Mouse (Mus musculus) neural tube, embryonic 12.5 days (tissue): Measurements from ENCODE around the gene Rbpjl. TPM values are rescaled to one million over a fixed set of nuclear protein-coding genes. Genes with fewer than 3 reads are reported as not detected.

Source experiments
- ATAC-seq: fragments of 200-750 bp; cut with Nextera tagmentation; 2 replicates; pipeline ENCODE4 v1.8.0; 2017; ENCODE audit warnings: low read depth, mild to moderate bottlenecking, moderate TSS enrichment, moderate library complexity; ENCODE audit not compliant: low FRiP score
- H3K27ac ChIP-seq: fragments of 300-500 bp; sonication (generic); 2 replicates; pipeline ENCODE4 v1.5.1; 2016
- H3K27me3 ChIP-seq: fragments of 300-500 bp; sonication (generic); replicated peaks from 2 replicates; pipeline ENCODE4 v1.6.1; 2016; ENCODE audit warnings: mild to moderate bottlenecking
- H3K36me3 ChIP-seq: fragments of 300-500 bp; sonication (generic); 2 replicates; pipeline ENCODE4 v1.6.1; 2016; ENCODE audit warnings: mild to moderate bottlenecking
- H3K4me1 ChIP-seq: fragments of 300-500 bp; sonication (generic); 2 replicates; pipeline ENCODE4 v1.6.1; 2016
- H3K4me2 ChIP-seq: fragments of 300-500 bp; sonication (generic); replicated peaks from 2 replicates; pipeline ENCODE4 v1.6.1; 2016; ENCODE audit warnings: mild to moderate bottlenecking
- H3K4me3 ChIP-seq: fragments of 300-500 bp; sonication (generic); 2 replicates; pipeline ENCODE4 v1.5.1; 2016
- H3K9ac ChIP-seq: fragments of 300-500 bp; sonication (generic); 2 replicates; pipeline ENCODE4 v1.6.1; 2016; ENCODE audit warnings: mild to moderate bottlenecking
- H3K9me3 ChIP-seq: fragments of 300-500 bp; sonication (generic); 2 replicates; pipeline ENCODE4 v1.6.1; 2016; ENCODE audit warnings: mild to moderate bottlenecking
- WGBS: fragments of 180-500 bp; shearing (Covaris S2); methylation state at CpG from one replicate; pipeline ENCODE4 v1.1.7; 2016; 5-methylcytosine and 5-hydroxymethylcytosine counted together
- polyA plus RNA-seq: library from polyadenylated mRNA; unstranded; fragments of >200 nt; fragmentation: Nextera tagmentation; extraction: Ambion mirVana; gene quantifications from 2 replicates; pipeline ENCODE4 v1.2.1, GENCODE M21; 2016

The Rbpjl gene
- 0.13 and 0.18 TPM in 2 replicates for polyA plus RNA-seq

DNA sequence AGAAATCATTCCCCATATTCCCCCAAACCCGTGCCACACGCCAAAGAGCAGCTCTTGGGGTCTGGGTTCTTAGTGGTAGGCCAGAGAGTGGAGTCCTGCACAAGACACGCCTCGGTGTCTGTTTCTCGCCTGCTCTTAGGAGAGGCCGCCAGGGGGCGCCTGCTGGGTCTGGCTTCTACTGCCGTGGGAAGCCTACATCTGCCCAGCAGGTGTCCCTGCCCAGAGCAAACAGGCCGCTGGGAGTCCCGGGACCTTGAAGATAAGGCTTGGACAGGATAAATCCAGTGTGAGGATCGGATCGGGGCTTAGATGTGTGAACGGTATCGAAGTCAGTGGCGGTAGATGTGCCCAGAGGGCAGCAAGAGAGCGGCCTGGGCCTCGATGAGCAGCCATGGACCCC lies at the start of gene Rbpjl:
Gene Rbpjl, plus strand, starts transcription at position 236 of the 400 bp plus-strand sequence.
- WGBS, result 3% methylated on average over 17 of the region's 17 CpGs
- Histone ChIP-seq H3K36me3 (no peaks in the 10 kb centered on the region), H3K4me1 (peaks cover 11% of the 10 kb centered on the region; the same call in 1 of the 2 replicates), H3K9me3 (peaks cover 3% of the 10 kb centered on the region; the same call in 1 of the 2 replicates), H3K9ac (no peak within 1 kb of the TSS), H3K4me2 (peak within 1 kb of the TSS; percentile 58), H3K27ac (no peak within 1 kb of the TSS), H3K4me3 (no peak within 1 kb of the TSS), H3K27me3 (peaks cover 90% of the 10 kb centered on the region)
- ATAC-seq, result no peak

DNA sequence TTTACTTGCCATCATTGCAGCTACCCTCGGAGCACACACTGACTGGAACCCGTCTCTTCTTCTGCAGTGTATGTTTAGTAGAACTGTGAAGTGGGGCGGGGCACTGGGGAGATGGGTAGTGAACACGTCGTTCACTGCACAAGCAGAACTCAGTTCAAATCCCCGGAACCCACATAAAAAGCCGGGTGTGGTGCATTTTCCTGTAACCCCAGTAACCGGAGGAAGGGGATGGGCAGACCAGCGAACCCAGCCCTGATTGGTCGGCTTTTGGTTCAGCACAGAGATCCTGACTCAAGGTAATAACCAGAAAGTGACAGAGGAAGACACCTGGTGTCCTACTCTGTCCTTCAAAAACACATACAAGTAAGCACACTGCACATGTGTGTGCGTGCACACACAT lies 49.6 kb upstream of the Rbpjl start:
- H3K9me3 ChIP-seq, result no peaks in the 10 kb centered on the region
- no peak overlapping the region for H3K9ac ChIP-seq
- no peak overlapping the region for H3K27ac ChIP-seq
- no peaks in the 10 kb centered on the region for H3K4me1 ChIP-seq
- no peak overlapping the region for H3K4me3 ChIP-seq
- H3K27me3 ChIP-seq, result no peaks in the 10 kb centered on the region
- WGBS, result 92% methylated on average over 11 of the region's 11 CpGs
- H3K4me2 ChIP-seq, result no peak overlapping the region
- no peaks in the 10 kb centered on the region for H3K36me3 ChIP-seq
- no peak for ATAC-seq

DNA sequence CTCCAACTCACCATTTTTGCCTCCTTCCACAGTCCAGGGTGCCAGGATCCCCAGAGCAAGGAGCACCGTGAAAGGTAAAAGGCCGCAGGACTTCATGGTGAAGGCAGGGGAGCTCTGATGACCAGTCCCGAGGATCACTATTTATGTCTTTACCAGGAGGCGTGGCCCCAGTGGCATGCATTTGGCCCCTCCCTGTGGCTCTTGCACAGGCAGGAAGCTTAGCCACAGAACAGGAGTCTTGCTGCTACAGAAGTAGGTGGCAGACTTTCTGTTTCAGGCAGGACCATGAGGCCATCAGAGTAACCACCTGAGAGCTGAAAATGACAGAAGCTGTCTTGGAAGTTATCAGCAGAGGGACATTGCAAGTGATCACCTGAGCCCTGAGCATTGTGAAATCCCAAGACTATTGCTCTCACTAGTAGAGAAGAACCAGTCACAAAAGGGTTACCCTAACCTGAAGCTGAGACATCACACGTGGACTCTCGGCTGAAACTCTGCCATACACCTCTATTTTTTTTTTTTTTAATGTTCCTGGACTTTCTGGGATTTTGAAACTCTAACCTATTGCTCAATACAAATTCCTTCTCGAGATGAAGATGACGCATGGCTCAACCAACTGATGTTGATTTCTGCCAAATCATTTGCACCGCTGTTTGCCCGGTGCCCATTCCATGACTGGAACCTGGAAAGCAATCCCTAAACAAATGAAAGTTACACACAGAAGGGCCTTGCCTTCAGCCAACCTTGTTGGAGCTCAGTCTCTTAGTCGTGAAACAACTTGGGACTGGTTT lies 46.6 kb upstream of the Rbpjl start:
- no peaks in the 10 kb centered on the region for H3K4me1 ChIP-seq
- no peaks in the 10 kb centered on the region for H3K27me3 ChIP-seq
- H3K9me3 ChIP-seq, result no peaks in the 10 kb centered on the region
- no peaks in the 10 kb centered on the region for H3K36me3 ChIP-seq
- H3K4me3 ChIP-seq, result no peak overlapping the region
- H3K9ac ChIP-seq, result no peak overlapping the region
- 81% methylated on average over 11 of the region's 11 CpGs for WGBS
- no peak overlapping the region for H3K4me2 ChIP-seq
- H3K27ac ChIP-seq, result no peak overlapping the region
- no peak for ATAC-seq

DNA sequence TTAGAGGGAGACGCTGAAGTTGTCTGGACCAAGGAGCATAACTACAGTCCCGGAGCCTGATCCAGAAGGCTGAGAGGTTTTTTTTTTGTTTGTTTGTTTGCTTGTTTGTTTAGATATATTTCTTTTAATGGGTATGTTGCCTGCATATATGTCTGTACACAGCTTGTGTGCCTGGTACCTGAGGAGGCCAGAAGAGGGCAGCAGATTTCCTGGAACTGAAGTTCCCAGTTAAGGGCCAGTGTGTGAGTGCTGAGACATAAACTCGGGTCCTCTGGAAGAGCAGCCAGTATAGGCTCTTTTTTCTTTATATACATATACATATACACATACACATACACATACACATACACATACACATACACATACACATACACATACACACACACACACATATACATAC lies 44.6 kb upstream of the Rbpjl start:
- ATAC-seq, result no peak
- Histone ChIP-seq H3K27ac (no peak overlapping the region), H3K27me3 (no peaks in the 10 kb centered on the region), H3K9me3 (no peaks in the 10 kb centered on the region), H3K4me1 (no peaks in the 10 kb centered on the region), H3K4me3 (no peak overlapping the region), H3K4me2 (no peak overlapping the region), H3K9ac (no peak overlapping the region), H3K36me3 (no peaks in the 10 kb centered on the region)
- WGBS, result 77% methylated on average over 3 of the region's 3 CpGs

GRCm38 (mm10) chr2:164359031-164359430 lies 43.9 kb upstream of the Rbpjl start:
- H3K9ac ChIP-seq, result no peak overlapping the region
- no peak overlapping the region for H3K4me3 ChIP-seq
- no peaks in the 10 kb centered on the region for H3K27me3 ChIP-seq
- WGBS, result 81% methylated on average over 5 of the region's 5 CpGs
- H3K36me3 ChIP-seq, result no peaks in the 10 kb centered on the region
- no peaks in the 10 kb centered on the region for H3K9me3 ChIP-seq
- no peak overlapping the region for H3K27ac ChIP-seq
- no peaks in the 10 kb centered on the region for H3K4me1 ChIP-seq
- ATAC-seq, result no peak
- H3K4me2 ChIP-seq, result no peak overlapping the region

DNA sequence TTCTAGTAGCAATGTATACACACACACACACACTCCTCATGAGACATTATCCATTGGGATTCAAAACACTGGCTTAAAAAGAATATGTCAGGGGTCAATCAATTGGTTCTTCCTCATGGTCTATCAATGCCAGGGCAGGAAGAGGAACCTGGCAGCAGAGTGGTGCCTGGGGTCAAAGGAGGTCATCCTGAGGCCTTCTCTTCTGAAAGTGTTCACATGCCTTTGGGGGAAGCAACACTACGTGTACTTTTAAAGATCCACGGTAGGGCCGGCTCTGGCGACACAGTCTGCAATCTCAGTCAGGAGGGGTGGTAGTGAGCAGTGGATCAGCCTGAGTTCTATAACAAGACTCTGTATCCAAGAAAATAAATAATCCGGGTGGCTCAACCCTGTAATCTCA lies 43.3 kb upstream of the Rbpjl start:
- 81% methylated on average over 5 of the region's 5 CpGs for WGBS
- Histone ChIP-seq H3K36me3 (no peaks in the 10 kb centered on the region), H3K4me3 (no peak overlapping the region), H3K27ac (no peak overlapping the region), H3K27me3 (no peaks in the 10 kb centered on the region), H3K9me3 (no peaks in the 10 kb centered on the region), H3K9ac (no peak overlapping the region), H3K4me1 (no peaks in the 10 kb centered on the region), H3K4me2 (no peak overlapping the region)
- ATAC-seq, result no peak

GRCm38 (mm10) chr2:164360974-164361657 lies 41.8 kb upstream of the Rbpjl start:
- H3K9ac ChIP-seq, result no peak overlapping the region

GRCm38 (mm10) chr2:164366947-164367346 lies 36.0 kb upstream of the Rbpjl start:
- no peak overlapping the region for H3K4me2 ChIP-seq
- no peak overlapping the region for H3K9ac ChIP-seq
- H3K27me3 ChIP-seq, result no peaks in the 10 kb centered on the region
- H3K4me3 ChIP-seq, result no peak overlapping the region
- no peak overlapping the region for H3K27ac ChIP-seq
- WGBS, result 86% methylated on average over 3 of the region's 3 CpGs
- H3K36me3 ChIP-seq, result no peaks in the 10 kb centered on the region
- ATAC-seq, result no peak
- no peaks in the 10 kb centered on the region for H3K9me3 ChIP-seq
- no peaks in the 10 kb centered on the region for H3K4me1 ChIP-seq

More at GRCm38 (mm10) chr2:164360974-164361657, 41.8 kb upstream of the Rbpjl start:
- Histone ChIP-seq H3K36me3 (no peaks in the 10 kb centered on the region), H3K27me3 (no peaks in the 10 kb centered on the region), H3K4me2 (no peak overlapping the region), H3K27ac (no peak overlapping the region), H3K4me1 (no peaks in the 10 kb centered on the region), H3K9me3 (no peaks in the 10 kb centered on the region), H3K4me3 (no peak overlapping the region)
- no peak for ATAC-seq
- 34% methylated on average over 13 of the region's 13 CpGs for WGBS

- no peak overlapping the region for H3K9ac ChIP-seq
- no peaks in the 10 kb centered on the region for H3K4me1 ChIP-seq
- no peaks in the 10 kb centered on the region for H3K9me3 ChIP-seq
- H3K4me2 ChIP-seq, result no peak overlapping the region
- no peaks in the 10 kb centered on the region for H3K27me3 ChIP-seq
- WGBS, result 81% methylated on average over 6 of the region's 6 CpGs
- no peak overlapping the region for H3K4me3 ChIP-seq
- no peak overlapping the region for H3K27ac ChIP-seq
- no peaks in the 10 kb centered on the region for H3K36me3 ChIP-seq
- ATAC-seq, result no peak
These were observed 34.3 kb upstream of the Rbpjl start for GRCm38 (mm10) chr2:164368620-164369105.

GRCm38 (mm10) chr2:164371371-164371770 lies 31.6 kb upstream of the Rbpjl start:
- no peaks in the 10 kb centered on the region for H3K9me3 ChIP-seq

DNA sequence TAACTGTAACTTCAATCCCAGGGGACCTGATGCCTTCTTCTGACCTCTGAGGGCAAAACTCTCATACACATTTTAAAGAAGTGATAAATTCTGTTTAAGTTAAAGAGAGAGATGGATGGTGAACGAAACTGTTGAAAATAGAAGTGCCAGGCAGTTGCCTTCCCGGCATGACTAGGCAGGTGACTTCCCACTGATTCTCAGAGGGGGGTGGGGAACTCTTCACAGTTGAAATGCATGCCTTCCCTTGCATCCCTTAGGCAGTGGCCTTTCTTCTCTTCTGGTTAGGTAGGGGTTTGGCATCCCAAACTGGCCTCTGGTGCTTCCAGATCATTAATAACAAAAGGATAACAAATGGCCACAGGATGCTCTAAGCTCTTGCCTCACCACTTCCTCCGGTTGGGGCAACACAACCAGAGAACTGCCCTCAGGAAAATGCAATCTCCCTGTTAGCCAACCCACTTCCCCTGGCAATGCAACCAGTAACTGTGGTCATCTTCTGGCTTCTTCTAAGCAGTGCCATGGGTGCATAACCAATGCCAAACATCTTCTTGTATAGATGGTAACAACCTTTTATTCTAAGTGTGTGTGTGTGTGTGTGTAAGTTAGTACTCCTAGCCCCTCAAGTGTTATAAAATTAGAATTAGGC lies 30.4 kb upstream of the Rbpjl start:
- no peaks in the 10 kb centered on the region for H3K4me1 ChIP-seq
- no peak for ATAC-seq
- WGBS, result 38% methylated on average over 3 of the region's 3 CpGs
- no peak overlapping the region for H3K27ac ChIP-seq
- H3K4me3 ChIP-seq, result no peak overlapping the region
- no peaks in the 10 kb centered on the region for H3K27me3 ChIP-seq
- H3K9me3 ChIP-seq, result no peaks in the 10 kb centered on the region
- H3K4me2 ChIP-seq, result no peak overlapping the region
- H3K9ac ChIP-seq, result no peak overlapping the region
- no peaks in the 10 kb centered on the region for H3K36me3 ChIP-seq

More at GRCm38 (mm10) chr2:164371371-164371770, 31.6 kb upstream of the Rbpjl start:
- Histone ChIP-seq H3K4me3 (no peak overlapping the region), H3K4me2 (no peak overlapping the region), H3K27ac (no peak overlapping the region), H3K9ac (no peak overlapping the region), H3K27me3 (no peaks in the 10 kb centered on the region), H3K4me1 (no peaks in the 10 kb centered on the region), H3K36me3 (no peaks in the 10 kb centered on the region)
- WGBS, result 90% methylated on average over 3 of the region's 3 CpGs
- ATAC-seq, result no peak

DNA sequence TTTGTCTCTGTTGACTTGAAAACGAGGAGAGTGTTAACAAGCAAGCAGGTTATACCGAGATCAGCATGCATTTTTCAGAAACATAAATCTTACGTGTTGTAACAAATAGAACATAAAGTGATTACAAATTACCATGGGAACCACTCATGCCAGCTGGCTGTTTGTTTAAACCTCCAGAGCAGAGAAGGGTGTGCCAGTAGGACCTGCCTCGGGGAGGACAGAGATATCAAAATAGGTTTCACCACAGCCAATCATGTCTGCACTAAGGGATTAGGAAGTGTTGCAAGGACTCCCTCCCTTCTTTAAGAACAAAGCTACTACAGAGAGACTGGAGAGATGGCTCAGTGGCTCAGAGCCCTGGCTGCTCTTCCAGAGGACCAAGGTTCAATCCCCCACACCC lies 29.8 kb upstream of the Rbpjl start:
- H3K4me3 ChIP-seq, result no peak overlapping the region
- no peaks in the 10 kb centered on the region for H3K4me1 ChIP-seq
- H3K4me2 ChIP-seq, result no peak overlapping the region
- no peak overlapping the region for H3K27ac ChIP-seq
- H3K27me3 ChIP-seq, result no peaks in the 10 kb centered on the region
- no peaks in the 10 kb centered on the region for H3K36me3 ChIP-seq
- WGBS, result 49% methylated on average over 4 of the region's 4 CpGs
- no peak for ATAC-seq
- H3K9ac ChIP-seq, result no peak overlapping the region
- H3K9me3 ChIP-seq, result no peaks in the 10 kb centered on the region
